Comparison of ENCODE assay signal across 11 mouse cellular contexts in the genomic region with DNA sequence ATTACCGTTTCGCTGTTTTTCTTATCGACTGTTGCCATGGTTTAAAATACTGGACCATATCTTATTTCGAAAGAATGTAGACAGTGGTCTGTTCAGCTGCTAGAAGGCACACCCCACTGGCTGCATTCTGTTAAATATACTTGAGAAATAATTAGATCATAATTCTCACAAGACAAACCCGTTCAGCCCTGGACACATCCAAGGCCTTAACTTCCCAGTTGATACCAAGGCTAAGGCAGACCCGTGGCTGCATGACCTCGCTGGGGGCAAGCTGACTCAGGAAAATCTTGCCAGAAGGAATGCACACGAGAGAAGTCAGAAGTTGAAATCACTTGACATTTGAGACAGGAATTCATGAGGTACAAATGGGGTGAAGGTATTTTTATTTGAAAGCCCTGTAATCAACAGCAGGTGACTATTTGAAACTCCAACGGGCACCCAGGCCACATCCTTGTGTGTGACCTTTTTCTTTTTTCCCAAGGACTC. TPM values are rescaled to one million over a fixed set of nuclear protein-coding genes. Genes with fewer than 3 reads are reported as not detected.
DNase-seq lines count a peak whose midpoint lies in the region; ATAC-seq and TF ChIP-seq lines count a peak whose summit lies in the region.
"Had no signal": no experiment of that assay in that cellular context is flagged by ENCODE, and none has a peak within 500 bp of the region (broad histone marks: within the 10 kb centered on the region; RNA-seq: fewer than 3 reads in every experiment).

No protein-coding gene starts in this region.

- H3K27ac ChIP-seq in heart, embryonic 12.5 days (ENCODE audit: poor library complexity, severe bottlenecking), result peak overlapping the region; percentile 79
- no peak overlapping the region for H3K27ac ChIP-seq in kidney, postnatal 0 days
- H3K27ac ChIP-seq in midbrain, postnatal 0 days (ENCODE audit: low read depth, low read length), result no peak overlapping the region
- no peak overlapping the region for H3K27ac ChIP-seq in forebrain, embryonic 11.5 days (ENCODE audit: low read depth, low read length)

- DNase-seq in heart, adult 18-20 months, result no peak
- DNase-seq in 3T3-L1 (ENCODE audit: low read depth, low spot score), result peak; percentile 92
- peak; percentile 74 for DNase-seq in embryo, embryonic 10 days (ENCODE audit: low spot score)
- peak; percentile 63 for DNase-seq in kidney, postnatal 0 days (ENCODE audit: low spot score)
- DNase-seq in left cerebral cortex, adult 8-10 months (ENCODE audit: low spot score in 2 of 2), result no peak
- DNase-seq in midbrain, postnatal 0 days (ENCODE audit: low spot score), result no peak
- DNase-seq in forebrain, embryonic 11.5 days (ENCODE audit: low spot score), result no peak

- no peaks in the 10 kb centered on the region for H3K9me3 ChIP-seq in heart, embryonic 12.5 days (replicated peaks)
- no peaks in the 10 kb centered on the region for H3K9me3 ChIP-seq in kidney, postnatal 0 days (replicated peaks; ENCODE audit: low read length)
- no peaks in the 10 kb centered on the region for H3K9me3 ChIP-seq in midbrain, postnatal 0 days (ENCODE audit: low read length)
- H3K9me3 ChIP-seq in forebrain, embryonic 11.5 days (ENCODE audit: control insufficient read depth, low read length), result no peaks in the 10 kb centered on the region
- H3K9me3 ChIP-seq: midbrain, embryonic 10.5 days had no signal

- no peaks in the 10 kb centered on the region for H3K27me3 ChIP-seq in heart, embryonic 12.5 days (replicated peaks)
- H3K27me3 ChIP-seq in kidney, postnatal 0 days (ENCODE audit: insufficient read depth, low read length), result no peaks in the 10 kb centered on the region
- no peaks in the 10 kb centered on the region for H3K27me3 ChIP-seq in midbrain, postnatal 0 days (ENCODE audit: insufficient read depth, low read length)
- H3K27me3 ChIP-seq in forebrain, embryonic 11.5 days (ENCODE audit: control insufficient read depth, insufficient read depth, low read length), result no peaks in the 10 kb centered on the region

- peaks cover 19% of the 10 kb centered on the region for H3K4me1 ChIP-seq in heart, embryonic 12.5 days (replicated peaks)
- no peaks in the 10 kb centered on the region for H3K4me1 ChIP-seq in kidney, postnatal 0 days (replicated peaks; ENCODE audit: insufficient read depth, low read length)
- H3K4me1 ChIP-seq in midbrain, postnatal 0 days (ENCODE audit: insufficient read depth, low read length), result no peaks in the 10 kb centered on the region
- H3K4me1 ChIP-seq in forebrain, embryonic 11.5 days (replicated peaks; ENCODE audit: control insufficient read depth, insufficient read depth, low read length), result no peaks in the 10 kb centered on the region; the same call in 1 of the 2 replicates

- 0 out of 2 replicates have a peak overlapping the region, but pooled peaks have one; percentile 17 for H3K4me2 ChIP-seq in heart, embryonic 12.5 days
- no peak overlapping the region for H3K4me2 ChIP-seq in kidney, postnatal 0 days (ENCODE audit: low read length)
- no peak overlapping the region for H3K4me2 ChIP-seq in midbrain, postnatal 0 days (ENCODE audit: low read depth, low read length, poor library complexity, severe bottlenecking)
- H3K4me2 ChIP-seq in forebrain, embryonic 11.5 days (ENCODE audit: low read depth, low read length, severe bottlenecking), result no peak overlapping the region

- H3K36me3 ChIP-seq in heart, embryonic 12.5 days, result peaks cover 14% of the 10 kb centered on the region; the same call in 1 of the 2 replicates
- H3K36me3 ChIP-seq in kidney, postnatal 0 days (ENCODE audit: insufficient read depth, low read length), result no peaks in the 10 kb centered on the region
- H3K36me3 ChIP-seq in midbrain, postnatal 0 days (ENCODE audit: insufficient read depth, low read length), result no peaks in the 10 kb centered on the region
- no peaks in the 10 kb centered on the region; the same call in 1 of the 2 replicates for H3K36me3 ChIP-seq in forebrain, embryonic 11.5 days (ENCODE audit: control insufficient read depth, insufficient read depth, low read length)
- H3K36me3 ChIP-seq: midbrain, embryonic 10.5 days had no signal

- H3K9ac ChIP-seq in heart, embryonic 12.5 days, result no peak overlapping the region
- no peak overlapping the region for H3K9ac ChIP-seq in kidney, postnatal 0 days (ENCODE audit: low read depth, low read length)
- H3K9ac ChIP-seq in midbrain, postnatal 0 days (replicated peaks; ENCODE audit: low read length, poor library complexity, severe bottlenecking), result no peak overlapping the region
- H3K9ac ChIP-seq in forebrain, embryonic 11.5 days (ENCODE audit: low read length), result no peak overlapping the region

- no peak for TF ChIP-seq CTCF in kidney, postnatal 0 days (IDR thresholded peaks at IDR 0.05; ENCODE audit: low read depth)
- no peak for TF ChIP-seq CTCF in midbrain, postnatal 0 days (IDR thresholded peaks at IDR 0.05)

- ATAC-seq in heart, embryonic 12.5 days (ENCODE audit: insufficient number of reproducible peaks, low FRiP score), result no peak; the same call in 1 of the 2 replicates
- ATAC-seq in kidney, postnatal 0 days (replicated peaks; ENCODE audit: low FRiP score, low read depth), result no peak
- no peak for ATAC-seq in midbrain, postnatal 0 days (ENCODE audit: low FRiP score)
- ATAC-seq in forebrain, embryonic 11.5 days (replicated peaks; ENCODE audit: low FRiP score), result no peak
- ATAC-seq: CD4-positive, CD25-positive, alpha-beta regulatory T cell, adult 4 months; forebrain, embryonic 14.5 days had no signal

- H3K4me3 ChIP-seq in heart, embryonic 12.5 days, result no peak overlapping the region
- H3K4me3 ChIP-seq in kidney, postnatal 0 days (replicated peaks; ENCODE audit: low read depth, low read length), result no peak overlapping the region
- no peak overlapping the region for H3K4me3 ChIP-seq in midbrain, postnatal 0 days (ENCODE audit: low read depth, low read length)
- no peak overlapping the region for H3K4me3 ChIP-seq in forebrain, embryonic 11.5 days (ENCODE audit: low read depth, low read length)
- H3K4me3 ChIP-seq: midbrain, embryonic 10.5 days had no signal

- 42% methylated on average over 9 of the region's 9 CpGs for WGBS in heart, embryonic 12.5 days
- 29% methylated on average over 9 of the region's 9 CpGs for WGBS in kidney, postnatal 0 days
- 73% methylated on average over 9 of the region's 9 CpGs for WGBS in midbrain, postnatal 0 days
- WGBS in forebrain, embryonic 11.5 days, result 74% methylated on average over 9 of the region's 9 CpGs

RNA-seq across cellular contexts. Expression of a gene that starts 25.5 kb away (rescaled TPM):
- 11.1 and 11.4 TPM in 2 replicates for polyA plus RNA-seq in heart, embryonic 12.5 days (2016; fragmentation: Nextera tagmentation; extraction: Ambion mirVana)
- total RNA-seq in heart, adult 18-20 months (2021), result 1 to 10 TPM; 5.3 TPM
- polyA plus RNA-seq in kidney, postnatal 0 days (2015; fragmentation: Nextera tagmentation; extraction: Ambion mirVana), result 8.4 and 8.5 TPM in 2 replicates
- total RNA-seq in left cerebral cortex, adult 8-10 months (2022), result 1 to 10 TPM; 3.8 to 4.8 (median 3.9) TPM
- total RNA-seq in midbrain, postnatal 0 days (2014; rRNA removed), result 1.7 and 2.7 TPM in 2 replicates
- 4.5 and 5.0 TPM in 2 replicates for polyA plus RNA-seq in midbrain, postnatal 0 days (2015; fragmentation: Nextera tagmentation; extraction: Ambion mirVana)
- 13.9 TPM in 2 replicates for polyA plus RNA-seq in forebrain, embryonic 11.5 days (2014; fragmentation: Nextera tagmentation; extraction: Ambion mirVana)

RNA-seq across cellular contexts. Expression of a gene that starts 25.7 kb away (rescaled TPM):
- polyA plus RNA-seq in heart, embryonic 12.5 days (2016; fragmentation: Nextera tagmentation; extraction: Ambion mirVana), result 56.8 and 57.1 TPM in 2 replicates
- 10 to 100 TPM; 20.0 to 22.1 TPM for total RNA-seq in heart, adult 18-20 months (2021)
- polyA plus RNA-seq in kidney, postnatal 0 days (2015; fragmentation: Nextera tagmentation; extraction: Ambion mirVana), result 50.8 and 55.8 TPM in 2 replicates
- 10 to 100 TPM; 39.0 to 44.0 (median 39.5) TPM for total RNA-seq in left cerebral cortex, adult 8-10 months (2022)
- 35.6 and 47.9 TPM in 2 replicates for total RNA-seq in midbrain, postnatal 0 days (2014; rRNA removed)
- 53.7 and 59.6 TPM in 2 replicates for polyA plus RNA-seq in midbrain, postnatal 0 days (2015; fragmentation: Nextera tagmentation; extraction: Ambion mirVana)
- polyA plus RNA-seq in forebrain, embryonic 11.5 days (2014; fragmentation: Nextera tagmentation; extraction: Ambion mirVana), result 62.2 and 66.4 TPM in 2 replicates

Comparison
In these comparisons a context has a peak if more than half of its experiments do, and no peak if none do; other contexts are left out.
1. DNase-seq: peak in 3T3-L1 (single experiment), embryo, embryonic 10 days (single experiment) and kidney, postnatal 0 days (single experiment); none in heart, adult 18-20 months (0 of 2), left cerebral cortex, adult 8-10 months (0 of 2), midbrain, postnatal 0 days (single experiment) and forebrain, embryonic 11.5 days (single experiment).